Mouse (Mus musculus): ENCODE results near the gene Pdpr. TPM values are rescaled to one million over a fixed set of nuclear protein-coding genes. Genes with fewer than 3 reads are reported as not detected.

Pdpr gene
- total and polyA plus RNA-seq, 3 experiments: 8.3 to 11.6 (median 8.3) TPM

GRCm38 (mm10) chr8:111058946-111059572, 35.4 kb upstream of the Pdpr start:
- dilution Hi-C loops (cut with MboI; ENCODE audit: extremely low pct_ligation_motif_present, extremely low pct_unique_long_range_greater_than_20kb, low sequenced_read_pairs) (no loop called here), in situ Hi-C loops (cut with MboI; ENCODE audit: low pct_ligation_motif_present, low pct_unique_long_range_greater_than_20kb, low sequenced_read_pairs) (no loop called here)
- no peak overlapping the region for H3K27ac ChIP-seq (ENCODE audit: insufficient read depth, low read depth)

GRCm38 (mm10) chr8:111061688-111062071, 32.8 kb upstream of the Pdpr start:
- DNase-seq (ENCODE audit: extremely low read depth): no peak
- peaks cover 26% of the 10 kb centered on the region for H3K27me3 ChIP-seq (replicated peaks)
- peaks cover 5 to 28% of the 10 kb centered on the region in 2 experiments for H3K4me1 ChIP-seq (ENCODE audit: control insufficient read depth in 1 of 2, insufficient read depth in 2 of 2)

More at GRCm38 (mm10) chr8:111058946-111059572, 35.4 kb upstream of the Pdpr start:
- DNase-seq (ENCODE audit: extremely low read depth): no peak
- H3K27me3 ChIP-seq (replicated peaks): peaks cover 12% of the 10 kb centered on the region
- H3K4me3 ChIP-seq (replicated peaks in 1 of 3; ENCODE audit: low read depth in 2 of 3, low read length in 2 of 3, poor library complexity in 1 of 3): no peak overlapping the region
- peaks cover 24 to 38% of the 10 kb centered on the region in 2 experiments for H3K36me3 ChIP-seq (replicated peaks in 1 of 2; ENCODE audit: control insufficient read depth in 1 of 2, insufficient read depth in 1 of 2, low read length in 1 of 2)
- H3K4me2 ChIP-seq (ENCODE audit: insufficient read depth, low read depth, poor library complexity, severe bottlenecking): no peak overlapping the region
- no peak overlapping the region for H3K9ac ChIP-seq (ENCODE audit: insufficient read depth, low read depth)
- H3K4me1 ChIP-seq (ENCODE audit: control insufficient read depth in 1 of 2, insufficient read depth in 2 of 2): peaks cover 5 to 25% of the 10 kb centered on the region in 2 experiments
- peaks cover 15% of the 10 kb centered on the region; the same call in 1 of the 2 replicates for H3K79me2 ChIP-seq (replicated peaks; ENCODE audit: control insufficient read depth, extremely low read depth, insufficient read depth, poor library complexity, severe bottlenecking)
- TF ChIP-seq POLR2A (IDR thresholded peaks at IDR 0.05; ENCODE audit: low read depth, low read length) (no peak), KAT2A (IDR thresholded peaks at IDR 0.05; ENCODE audit: insufficient replicate concordance, low read length) (no peak), SIN3A (IDR thresholded peaks at IDR 0.05; ENCODE audit: low read length) (no peak), HCFC1 (IDR thresholded peaks at IDR 0.05; ENCODE audit: low read depth, low read length) (no peak), USF1 (IDR thresholded peaks at IDR 0.05; ENCODE audit: low read depth, low read length) (no peak), TCF12 (IDR thresholded peaks at IDR 0.05; ENCODE audit: low read depth, low read length) (no peak), UBTF (IDR thresholded peaks at IDR 0.05; ENCODE audit: low read depth, low read length) (no peak), ELF1 (IDR thresholded peaks at IDR 0.05; ENCODE audit: low read depth, low read length) (no peak), JUND (conservative IDR thresholded peaks at IDR 0.05; ENCODE audit: low read depth, low read length) (no peak), CTCF (conservative IDR thresholded peaks at IDR 0.05 in 1 of 2, IDR thresholded peaks at IDR 0.05 in 1 of 2; ENCODE audit: low read depth in 2 of 2, low read length in 2 of 2) (no peak), MAX (IDR thresholded peaks at IDR 0.05; ENCODE audit: low read length) (no peak), ZMIZ1 (IDR thresholded peaks at IDR 0.05; ENCODE audit: low read depth, low read length) (no peak), ZC3H11A (IDR thresholded peaks at IDR 0.05; ENCODE audit: low read depth, low read length) (no peak), USF2 (conservative IDR thresholded peaks at IDR 0.05; ENCODE audit: low read depth, low read length) (no peak)
- no peaks in the 10 kb centered on the region for H3K9me3 ChIP-seq (replicated peaks; ENCODE audit: low read length)

More at GRCm38 (mm10) chr8:111061688-111062071, 32.8 kb upstream of the Pdpr start:
- dilution Hi-C loops (cut with MboI; ENCODE audit: extremely low pct_ligation_motif_present, extremely low pct_unique_long_range_greater_than_20kb, low sequenced_read_pairs): no loop called here
- Histone ChIP-seq H3K4me2 (ENCODE audit: insufficient read depth, low read depth, poor library complexity, severe bottlenecking) (peak overlapping the region; percentile 72), H3K4me3 (replicated peaks in 1 of 3; ENCODE audit: low read depth in 2 of 3, low read length in 2 of 3, poor library complexity in 1 of 3) (peak overlapping the region; percentile 70 to 98 (median 76)), H3K9me3 (replicated peaks; ENCODE audit: low read length) (no peaks in the 10 kb centered on the region), H3K9ac (ENCODE audit: insufficient read depth, low read depth) (peak overlapping the region; percentile 7; the same call in 1 of the 2 replicates), H3K36me3 (replicated peaks in 1 of 2; ENCODE audit: control insufficient read depth in 1 of 2, insufficient read depth in 1 of 2, low read length in 1 of 2) (peaks cover 5 to 18% of the 10 kb centered on the region in 2 experiments), H3K27ac (ENCODE audit: insufficient read depth, low read depth) (no peak overlapping the region), H3K79me2 (replicated peaks; ENCODE audit: control insufficient read depth, extremely low read depth, insufficient read depth, poor library complexity, severe bottlenecking) (peaks cover 12% of the 10 kb centered on the region; the same call in 1 of the 2 replicates)
- in situ Hi-C loops (cut with MboI; ENCODE audit: low pct_ligation_motif_present, low pct_unique_long_range_greater_than_20kb, low sequenced_read_pairs): no loop called here
- TF ChIP-seq IRF4 (IDR thresholded peaks at IDR 0.05; ENCODE audit: low read depth, low read length) (no peak), CHD1 (IDR thresholded peaks at IDR 0.05; ENCODE audit: low read depth, low read length) (no peak), GABPA (IDR thresholded peaks at IDR 0.05; ENCODE audit: insufficient replicate concordance, low read depth, low read length) (no peak), CTCF (conservative IDR thresholded peaks at IDR 0.05 in 1 of 2, IDR thresholded peaks at IDR 0.05 in 1 of 2; ENCODE audit: low read depth in 2 of 2, low read length in 2 of 2) (no peak), EP300 (IDR thresholded peaks at IDR 0.05; ENCODE audit: low read length) (no peak), TCF12 (IDR thresholded peaks at IDR 0.05; ENCODE audit: low read depth, low read length) (no peak)
